Mouse (Mus musculus) ES-Bruce4 (cell line): ENCODE results near the gene Letm1.

Experiments used
- CTCF ChIP-seq: IDR thresholded peaks from one replicate; pipeline ENCODE4 v1.8.1; 2011; ENCODE audit warnings: low read depth, low read length
- EP300 ChIP-seq: IDR thresholded peaks from 2 replicates; pipeline ENCODE4 v1.6.1; 2011; ENCODE audit warnings: low read depth, low read length; ENCODE audit not compliant: insufficient read depth
- POLR2A ChIP-seq: IDR thresholded peaks from one replicate; pipeline ENCODE4 v1.8.1; 2011; ENCODE audit warnings: low read length; ENCODE audit not compliant: insufficient read depth

DNA sequence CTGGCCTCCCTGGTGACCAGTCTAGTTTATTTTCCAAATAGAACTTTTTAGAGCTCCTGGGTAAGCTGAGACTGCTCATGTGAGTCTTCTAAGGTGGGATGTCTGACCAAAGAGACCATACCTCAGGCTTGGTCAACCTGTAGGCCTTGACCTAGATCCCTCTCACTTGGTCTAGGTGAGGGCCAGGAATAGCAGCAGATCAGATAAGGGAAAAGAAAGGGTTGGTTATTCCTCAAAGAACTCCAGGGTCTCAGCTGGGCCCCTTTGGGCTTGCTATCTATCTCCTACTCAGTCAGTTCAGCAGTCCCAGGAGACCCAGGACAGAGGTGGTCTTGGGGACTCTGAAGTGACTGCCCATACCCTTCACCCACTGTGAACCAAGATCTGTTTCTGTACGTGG lies 85.1 kb downstream of the Letm1 start:
- no peak for TF ChIP-seq CTCF
- TF ChIP-seq POLR2A, result no peak
- TF ChIP-seq EP300, result no peak
